Mouse (Mus musculus) MEL (cell line): Measurements from ENCODE around the gene Sept3. TPM values are rescaled to one million over a fixed set of nuclear protein-coding genes. Genes with fewer than 3 reads are reported as not detected.

ENCODE experiments used
- DNase-seq: peaks from one replicate; pipeline ENCODE4 v3.0.0; 2011; ENCODE audit warnings: low read depth, low spot score
- H3K27ac ChIP-seq: 2 replicates; pipeline ENCODE4 v1.5.1; 2012; ENCODE audit warnings: low read depth, mild to moderate bottlenecking, control low read depth, low read length, moderate library complexity; ENCODE audit not compliant: control insufficient read depth
- H3K27me3 ChIP-seq, 2 experiments: fragments of 150-350 bp in 1 of 2; sonication (generic) in 1 of 2; 2 replicates each; pipeline ENCODE4 v1.6.1; 2012; ENCODE audit warnings: low read length in 2 of 2, mild to moderate bottlenecking in 2 of 2, improper control_type of control experiment in 1 of 2, moderate library complexity in 1 of 2; ENCODE audit not compliant: insufficient read depth in 2 of 2, control insufficient read depth in 1 of 2
- H3K36me3 ChIP-seq, 2 experiments: 2 replicates each; pipeline ENCODE4 v1.6.1; 2012 to 2014; ENCODE audit warnings: low read length in 2 of 2, improper control_type of control experiment in 1 of 2, inconsistent platforms in 1 of 2, mild to moderate bottlenecking in 1 of 2; ENCODE audit not compliant: insufficient read depth in 2 of 2, control insufficient read depth in 1 of 2
- H3K4me1 ChIP-seq, 2 experiments: fragments of 150-350 bp in 1 of 2; sonication (generic) in 1 of 2; 2 replicates each; pipeline ENCODE4 v1.6.1; 2012; ENCODE audit warnings: low read length in 2 of 2, improper control_type of control experiment in 1 of 2, mild to moderate bottlenecking in 1 of 2; ENCODE audit not compliant: insufficient read depth in 2 of 2, control insufficient read depth in 1 of 2
- H3K4me3 ChIP-seq, 2 experiments: fragments of 150-350 bp in 1 of 2; sonication (generic) in 1 of 2; 2 replicates each; pipeline ENCODE4 v1.5.1; 2012; ENCODE audit warnings: low read depth in 2 of 2, low read length in 2 of 2, mild to moderate bottlenecking in 2 of 2, moderate library complexity in 2 of 2, control low read depth in 1 of 2, improper control_type of control experiment in 1 of 2; ENCODE audit not compliant: control insufficient read depth in 1 of 2, insufficient read depth in 1 of 2
- H3K79me2 ChIP-seq: 2 replicates; pipeline ENCODE4 v1.6.1; 2012; ENCODE audit warnings: mild to moderate bottlenecking, low read length, moderate library complexity; ENCODE audit not compliant: control insufficient read depth, poor library complexity, insufficient read depth
- H3K9ac ChIP-seq: 2 replicates; pipeline ENCODE4 v1.6.1; 2012; ENCODE audit warnings: low read depth, mild to moderate bottlenecking, control low read depth, low read length, moderate library complexity; ENCODE audit not compliant: control insufficient read depth, poor library complexity, severe bottlenecking
- H3K9me3 ChIP-seq: fragments of 150-350 bp; sonication (generic); replicated peaks from 2 replicates; pipeline ENCODE4 v1.6.1; 2012; ENCODE audit warnings: mild to moderate bottlenecking, low read length, improper control_type of control experiment, moderate library complexity; ENCODE audit not compliant: insufficient read depth
- CTCF ChIP-seq, 3 experiments: IDR thresholded peaks in 2 of 3; conservative IDR thresholded peaks in 1 of 3; 2 replicates each; pipeline ENCODE4 v1.5.1; 2011 to 2012; ENCODE audit warnings: low read length in 3 of 3, low read depth in 2 of 3, mild to moderate bottlenecking in 2 of 3, improper control_type of control experiment in 1 of 3, inconsistent platforms in 1 of 3, mixed read lengths in 1 of 3, moderate library complexity in 1 of 3; ENCODE audit not compliant: control insufficient read depth in 1 of 3, insufficient read depth in 1 of 3, poor library complexity in 1 of 3, severe bottlenecking in 1 of 3
- ELF1 ChIP-seq: IDR thresholded peaks from 2 replicates; pipeline ENCODE4 v1.6.1; 2014; ENCODE audit warnings: low read depth, mild to moderate bottlenecking, inconsistent platforms, low read length, improper control_type of control experiment, moderate library complexity
- ETS1 ChIP-seq: IDR thresholded peaks from 2 replicates; pipeline ENCODE4 v1.6.1; 2012; ENCODE audit warnings: low read depth, mild to moderate bottlenecking, inconsistent platforms, low read length, improper control_type of control experiment, moderate library complexity
- HCFC1 ChIP-seq: IDR thresholded peaks from 2 replicates; pipeline ENCODE4 v1.6.1; 2012; ENCODE audit warnings: low read depth, mild to moderate bottlenecking, inconsistent platforms, low read length, improper control_type of control experiment, moderate library complexity
- JUND ChIP-seq: IDR thresholded peaks from 2 replicates; pipeline ENCODE4 v1.6.1; 2011; ENCODE audit warnings: low read depth, mild to moderate bottlenecking, improper control_type of control experiment, low read length
- KAT2A ChIP-seq: conservative IDR thresholded peaks from 2 replicates; pipeline ENCODE4 v1.6.1; 2012; ENCODE audit warnings: low read depth, low read length, improper control_type of control experiment, inconsistent platforms
- MAZ ChIP-seq: IDR thresholded peaks from 2 replicates; pipeline ENCODE4 v1.6.1; 2012; ENCODE audit warnings: low read depth, mild to moderate bottlenecking, inconsistent platforms, low read length, improper control_type of control experiment
- MXI1 ChIP-seq: IDR thresholded peaks from 2 replicates; pipeline ENCODE4 v1.6.1; 2011; ENCODE audit warnings: mild to moderate bottlenecking, low read depth, low read length, improper control_type of control experiment
- MYB ChIP-seq: IDR thresholded peaks from 2 replicates; pipeline ENCODE4 v1.6.1; 2011; ENCODE audit warnings: mild to moderate bottlenecking, low read depth, low read length, improper control_type of control experiment
- MYC ChIP-seq: IDR thresholded peaks from 2 replicates; pipeline ENCODE4 v1.6.1; 2011; ENCODE audit warnings: low read depth, mild to moderate bottlenecking, low read length, improper control_type of control experiment, moderate library complexity
- SIN3A ChIP-seq: IDR thresholded peaks from 2 replicates; pipeline ENCODE4 v1.6.1; 2012; ENCODE audit warnings: low read length, improper control_type of control experiment, inconsistent platforms
- TBP ChIP-seq: IDR thresholded peaks from 2 replicates; pipeline ENCODE4 v1.8.0; 2011; ENCODE audit warnings: low read depth, low read length, improper control_type of control experiment
- TCF12 ChIP-seq: IDR thresholded peaks from 2 replicates; pipeline ENCODE4 v1.6.1; 2014; ENCODE audit warnings: low read depth, mild to moderate bottlenecking, inconsistent platforms, low read length, improper control_type of control experiment, moderate library complexity
- polyA plus RNA-seq, 2 experiments: library from polyadenylated mRNA; stranded (reverse) in 1 of 2; unstranded in 1 of 2; fragments of >175 nt in 1 of 2; fragments of >200 nt in 1 of 2; gene quantifications; 2 replicates each; pipeline versions ENCODE4 v1.2.1 to v1.2.4; 2012; ENCODE audit warnings: low replicate concordance in 2 of 2, low read depth in 1 of 2; ENCODE audit not compliant: insufficient read length in 2 of 2, insufficient read depth in 1 of 2, missing spikeins in 1 of 2
- total RNA-seq: library from RNA; depleted of rRNA; stranded (reverse); fragments of 300-350 nt; gene quantifications from 2 replicates; pipeline ENCODE4 v1.2.3, GENCODE M21; 2012

Sept3 gene
- total and polyA plus RNA-seq, 3 experiments: not detected

DNA sequence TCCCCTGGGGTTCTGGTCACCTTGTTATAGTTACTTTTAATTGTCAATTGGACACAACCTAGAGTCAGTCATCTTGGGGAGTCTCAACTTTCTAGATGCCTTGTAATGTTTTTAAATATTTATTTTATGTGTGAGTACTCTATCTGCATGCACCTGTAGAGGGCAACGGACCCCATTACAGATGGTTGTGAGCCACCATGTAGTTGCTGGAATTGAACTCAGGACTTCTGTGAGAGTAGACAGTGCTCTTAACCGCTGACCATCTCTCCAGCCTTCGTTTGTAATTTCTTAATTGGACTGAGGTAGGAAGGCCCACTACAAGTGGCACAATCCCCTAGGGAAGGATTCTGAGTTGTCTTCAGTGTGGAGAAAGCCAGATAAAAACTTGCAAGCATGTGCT is 31.4 kb upstream of the Sept3 start:
- peaks cover 0 to 4% of the 10 kb centered on the region in 2 experiments; a peak in 2 of 4 replicates for H3K36me3 ChIP-seq
- peak overlapping the region; percentile 86 for H3K9ac ChIP-seq
- peak overlapping the region; percentile 68 to 78 for H3K4me3 ChIP-seq
- peak in 1 of 3 experiments; percentile 12; a peak in 1 of 6 replicates for TF ChIP-seq CTCF (IDR thresholded peaks at IDR 0.05 in 2 of 3, conservative IDR thresholded peaks at IDR 0.05 in 1 of 3; ENCODE audit: control insufficient read depth in 1 of 3, insufficient read depth in 1 of 3, low read depth in 2 of 3, low read length in 3 of 3, poor library complexity in 1 of 3, severe bottlenecking in 1 of 3)
- TF ChIP-seq KAT2A: no peak
- peaks cover 0 to 2% of the 10 kb centered on the region in 2 experiments; a peak in 1 of 4 replicates for H3K27me3 ChIP-seq
- peak overlapping the region; percentile 61 for H3K27ac ChIP-seq
- no peak for DNase-seq
- H3K9me3 ChIP-seq: no peaks in the 10 kb centered on the region
- peaks cover 0 to 6% of the 10 kb centered on the region in 2 experiments; a peak in 2 of 4 replicates for H3K4me1 ChIP-seq
- peaks cover 1% of the 10 kb centered on the region; the same call in 1 of the 2 replicates for H3K79me2 ChIP-seq

DNA sequence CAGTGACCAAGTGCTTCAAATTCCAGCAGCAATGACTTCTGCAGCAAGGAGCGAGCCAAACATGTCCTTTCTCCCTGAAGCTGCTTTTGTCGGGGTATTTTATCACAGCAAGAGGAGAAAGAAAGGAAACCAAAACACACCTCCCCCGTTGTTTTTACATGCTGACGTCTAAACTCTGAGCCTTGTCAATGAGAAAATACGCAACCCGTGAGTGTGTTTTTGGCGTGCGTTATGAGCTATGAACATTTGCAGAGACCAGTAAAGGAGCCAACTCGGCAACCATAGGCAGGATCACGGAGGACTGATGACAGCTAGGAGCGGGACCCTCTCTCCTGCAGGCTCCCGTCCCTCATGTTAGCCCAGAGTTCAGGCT is 31.0 kb upstream of the Sept3 start:
- Histone ChIP-seq H3K9ac (peak overlapping the region; percentile 86), H3K27me3 (peaks cover 2 to 3% of the 10 kb centered on the region in 2 experiments; a peak in 3 of 4 replicates)
- TF ChIP-seq SIN3A: peak; percentile 90
- peak; percentile 83 for TF ChIP-seq MXI1
- TF ChIP-seq TCF12: 0 out of 2 replicates have a peak, but pooled peaks have one; percentile 13
- no peak for TF ChIP-seq MAZ
- 0 out of 2 replicates have a peak, but pooled peaks have one; percentile 4 for TF ChIP-seq MYC
- no peak for TF ChIP-seq MYB
- TF ChIP-seq TBP: peak; percentile 36; the same call in 1 of the 2 replicates
- no peak for TF ChIP-seq JUND
- TF ChIP-seq ETS1: peak; percentile 66
- no peak for TF ChIP-seq ELF1
- peak; percentile 78 for TF ChIP-seq HCFC1
- TF ChIP-seq, all 39 proteins: peak for 7
- Histone ChIP-seq H3K27ac (peak overlapping the region; percentile 61), H3K9me3 (no peaks in the 10 kb centered on the region), H3K36me3 (peaks cover 0 to 4% of the 10 kb centered on the region in 2 experiments; a peak in 2 of 4 replicates), H3K79me2 (peaks cover 1% of the 10 kb centered on the region; the same call in 1 of the 2 replicates), H3K4me3 (peak overlapping the region; percentile 68 to 78), H3K4me1 (peaks cover 0 to 6% of the 10 kb centered on the region in 2 experiments; a peak in 2 of 4 replicates)
- DNase-seq: peak; percentile 79
